Mouse (Mus musculus) spleen, postnatal 0 days (tissue): ENCODE measurements around the gene Btbd9. TPM values are rescaled to one million over a fixed set of nuclear protein-coding genes. Genes with fewer than 3 reads are reported as not detected.

Experiments
- polyA plus RNA-seq: library from polyadenylated mRNA; unstranded; fragments of >200 nt; fragmentation: Nextera tagmentation; extraction: Ambion mirVana; gene quantifications from 2 replicates; pipeline ENCODE4 v1.2.1, GENCODE M21; 2015

Gene Btbd9
- polyA plus RNA-seq = 19.5 and 22.9 TPM in 2 replicates

GRCm38 (mm10) chr17:30575941-30576773, at the start of gene Btbd9:
TSS of gene Btbd9 (minus strand) at chr17:30576488.

GRCm38 (mm10) chr17:30624132-30624531, 47.8 kb upstream of the Btbd9 start, which contains the start of gene Dnah8:
TSS of gene Dnah8 (plus strand) at chr17:30624354.

Other genes with a start within 250 kb of the Btbd9 start
- 2.1 and 2.4 TPM in 2 replicates for gene Dnah8, start 47.9 kb upstream of the Btbd9 start, polyA plus RNA-seq
- 193 and 235 TPM in 2 replicates for gene Glo1, start 50.4 kb upstream of the Btbd9 start, polyA plus RNA-seq